Mouse (Mus musculus) left cerebral cortex, adult 18-20 months (tissue): ENCODE measurements around the gene Gm28305. TPM values are rescaled to one million over a fixed set of nuclear protein-coding genes. Genes with fewer than 3 reads are reported as not detected.

ENCODE experiments used
- DNase-seq, 2 experiments: peaks; one replicate each; pipeline ENCODE4 v3.0.0; 2021 to 2022; ENCODE audit warnings: low spot score in 2 of 2, mixed read lengths in 1 of 2
- total RNA-seq, 2 experiments: library from RNA; stranded (reverse); gene quantifications; 2 replicates each; pipeline ENCODE4 v1.2.3; 2021

Gm28305 gene
- total RNA-seq, 2 experiments from 2014 or later, result not detected

DNA sequence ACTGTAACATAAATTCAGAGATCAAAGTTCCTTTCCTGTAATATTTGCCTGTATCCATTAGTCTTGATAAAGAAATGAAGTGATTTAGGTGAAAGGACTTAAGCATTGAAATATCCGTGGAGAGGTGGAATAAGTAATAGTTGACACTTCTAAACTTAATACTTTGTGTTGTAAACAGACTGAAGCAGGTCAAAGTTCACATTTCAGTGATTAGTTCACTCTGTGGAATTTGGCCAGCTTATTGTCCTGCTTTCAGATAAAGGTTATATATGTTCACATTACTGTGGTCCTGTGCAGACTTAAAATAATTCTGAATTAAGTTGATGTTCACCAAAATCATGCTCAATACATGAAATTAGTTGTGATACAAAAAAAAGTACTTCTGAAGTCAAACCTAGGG lies 24.1 kb downstream of the Gm28305 start:
- no peak for DNase-seq

DNA sequence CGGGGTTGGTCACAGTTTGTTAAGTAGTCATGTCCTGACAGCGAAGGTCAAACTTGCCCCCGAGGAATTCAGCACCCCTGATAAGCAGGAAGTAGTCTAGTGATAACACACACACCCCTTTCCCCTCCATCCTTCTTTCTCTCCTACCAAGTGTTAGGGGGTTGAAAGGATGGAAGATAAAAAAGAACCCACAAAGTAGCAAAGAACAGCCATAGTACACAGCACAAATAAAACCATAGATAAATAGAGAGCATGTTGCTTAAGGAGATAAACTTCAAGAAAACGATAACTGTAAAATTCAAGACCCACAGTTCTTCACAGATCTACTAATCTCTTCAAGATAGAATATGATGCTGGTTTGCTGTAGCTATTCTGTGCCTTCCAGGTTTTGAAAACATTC lies 29.8 kb downstream of the Gm28305 start:
- no peak for DNase-seq

DNA sequence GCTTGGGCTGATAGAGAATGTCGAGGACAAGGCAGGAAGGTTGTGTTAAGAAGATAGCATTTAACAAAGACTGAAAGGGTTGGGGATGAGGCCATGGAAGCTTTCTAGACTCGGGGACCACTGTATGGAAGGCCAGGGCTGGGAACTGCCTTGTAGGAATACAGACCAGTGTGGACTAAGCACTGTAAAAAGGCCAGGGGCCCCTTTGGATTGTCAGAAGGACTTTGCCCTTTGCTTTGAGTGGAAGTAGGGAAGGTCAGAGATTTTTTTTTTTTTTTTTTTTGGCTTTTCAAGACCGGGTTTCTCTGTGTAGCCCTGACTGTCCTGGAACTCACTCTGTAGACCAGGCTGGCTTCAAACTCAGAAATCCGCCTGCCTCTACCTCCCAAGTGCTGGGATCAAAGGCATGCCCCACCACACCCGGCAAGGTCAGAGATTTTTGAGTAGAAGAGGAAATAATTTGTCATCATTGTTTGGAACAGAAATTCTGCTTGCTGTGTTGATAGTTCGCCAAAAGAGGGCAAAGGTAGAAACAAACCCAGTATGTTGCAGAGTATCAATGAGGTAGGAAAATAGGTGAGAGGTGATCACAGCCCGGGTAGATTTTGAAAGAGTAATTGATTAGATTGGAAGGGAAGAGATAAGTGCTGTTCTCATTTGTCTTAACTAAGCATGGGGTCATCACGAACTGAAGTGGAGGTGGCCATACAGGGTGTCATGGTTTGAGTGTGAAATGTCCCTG lies 30.6 kb downstream of the Gm28305 start:
- DNase-seq, result no peak

DNA sequence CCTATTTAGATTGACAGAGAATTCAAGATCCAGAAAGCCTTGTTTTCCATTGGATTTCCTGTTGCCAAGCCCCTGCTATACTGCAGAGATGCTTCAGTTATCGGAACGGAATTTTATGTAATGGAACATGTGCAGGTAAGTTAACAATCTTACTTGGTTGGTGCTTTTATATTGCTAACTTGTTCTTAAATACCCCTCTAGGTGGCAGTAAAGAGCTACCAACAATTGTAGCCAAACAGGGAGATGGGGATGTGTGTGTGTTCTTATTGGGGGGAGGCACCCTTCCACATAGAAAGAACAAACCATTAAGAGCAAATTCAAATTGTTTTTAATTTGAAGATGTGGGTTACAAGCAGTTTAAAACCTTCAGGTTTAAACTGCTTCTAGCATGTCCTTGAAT lies 35.3 kb downstream of the Gm28305 start:
- DNase-seq, result no peak

DNA sequence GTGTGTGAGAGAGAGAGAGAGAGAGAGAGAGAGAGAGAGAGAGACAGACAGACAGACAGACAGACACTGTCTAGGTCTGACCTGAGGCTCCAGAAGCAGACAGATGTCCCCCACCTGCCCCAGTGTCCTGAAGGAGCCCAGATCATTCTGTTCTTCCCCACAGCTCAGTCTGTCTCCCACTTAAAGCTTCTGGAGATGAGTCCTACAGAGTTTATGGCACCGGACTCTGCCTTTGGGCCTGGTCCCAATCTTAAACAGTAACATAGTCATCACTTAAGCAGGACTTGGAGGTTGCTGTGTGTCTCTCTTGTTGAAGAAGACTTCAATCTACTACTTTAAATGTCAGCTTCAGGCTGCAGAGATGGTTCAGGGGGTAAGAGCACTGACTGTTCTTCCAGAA lies 38.3 kb downstream of the Gm28305 start:
- DNase-seq, result no peak

- DNase-seq, result peak; percentile 33 to 38
Measured at GRCm38 (mm10) chr9:104079379-104079778, 38.9 kb downstream of the Gm28305 start.

DNA sequence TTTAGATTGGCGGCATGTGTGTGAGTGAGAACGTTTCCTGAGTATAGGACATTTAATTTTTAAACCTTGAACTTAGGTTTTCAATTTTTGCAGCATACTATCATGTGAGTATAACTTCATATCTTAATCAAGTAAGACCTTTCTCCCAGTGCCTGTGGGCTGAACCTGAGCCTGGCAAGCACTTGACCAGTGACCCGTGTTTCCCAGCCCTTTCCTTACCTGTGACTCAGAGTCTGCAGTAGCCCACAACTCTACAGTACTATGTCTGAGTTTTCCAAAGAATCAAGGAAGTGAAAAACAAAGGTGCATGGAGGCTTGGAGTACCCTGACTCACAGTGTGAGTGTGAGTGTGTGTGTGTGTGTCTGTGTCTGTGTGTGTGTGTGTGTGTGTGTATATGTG lies 39.6 kb downstream of the Gm28305 start:
- DNase-seq, result no peak

DNA sequence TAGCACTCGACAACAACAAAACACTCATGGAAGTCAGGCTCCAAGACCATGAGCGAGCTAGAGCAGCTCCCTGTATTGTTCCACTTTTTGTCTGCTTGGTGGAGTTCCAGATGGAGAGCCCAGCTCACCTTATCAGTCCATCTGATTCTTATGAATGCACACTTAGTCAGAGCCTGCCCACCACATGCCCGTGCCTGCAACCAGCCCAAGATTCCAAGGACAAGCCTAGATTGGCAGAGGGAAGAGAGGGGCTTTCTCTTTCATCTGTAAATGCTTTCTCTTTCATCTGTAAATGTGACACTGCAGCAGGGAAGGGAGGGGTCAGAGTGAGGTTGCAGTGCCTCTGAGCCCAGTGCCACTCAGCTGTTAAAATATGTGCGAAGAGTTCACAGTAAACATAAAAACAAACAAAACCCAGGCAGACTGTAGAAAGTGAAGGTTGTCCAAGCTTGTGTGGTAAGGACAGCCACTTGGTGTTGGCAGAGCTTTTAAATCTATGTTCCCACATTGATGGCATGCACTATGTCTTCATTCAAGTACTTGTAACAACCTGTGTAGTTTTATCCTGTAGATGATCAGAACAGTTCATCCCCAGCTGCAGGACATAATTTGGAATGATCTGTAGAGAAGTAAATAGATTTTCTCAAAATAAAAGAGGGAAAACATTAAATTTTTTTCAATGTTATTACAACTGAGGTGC lies 45.4 kb downstream of the Gm28305 start:
- no peak for DNase-seq

DNA sequence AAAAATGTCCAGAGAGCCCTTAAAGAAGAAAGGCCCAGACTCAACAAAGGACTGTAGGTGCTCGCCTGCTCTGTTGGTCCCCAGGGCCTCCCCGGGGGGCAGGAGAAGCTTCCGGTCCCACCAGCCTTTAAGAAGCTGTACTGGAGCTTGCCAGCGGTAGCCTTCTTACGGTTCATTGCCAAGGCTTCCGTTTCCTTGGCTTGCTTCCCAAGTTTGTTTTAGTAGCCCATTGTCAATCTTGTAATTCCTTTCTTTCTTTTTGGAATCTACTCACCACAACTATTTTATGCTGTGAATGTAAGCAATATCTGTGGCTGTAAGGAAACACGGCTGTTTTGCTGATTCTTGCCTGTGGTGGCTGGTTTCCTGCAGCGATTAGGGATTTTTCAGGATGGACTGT lies 48.1 kb downstream of the Gm28305 start:
- DNase-seq, result no peak

- no peak for DNase-seq
Measured at GRCm38 (mm10) chr9:104092945-104093344, 52.5 kb downstream of the Gm28305 start.

DNA sequence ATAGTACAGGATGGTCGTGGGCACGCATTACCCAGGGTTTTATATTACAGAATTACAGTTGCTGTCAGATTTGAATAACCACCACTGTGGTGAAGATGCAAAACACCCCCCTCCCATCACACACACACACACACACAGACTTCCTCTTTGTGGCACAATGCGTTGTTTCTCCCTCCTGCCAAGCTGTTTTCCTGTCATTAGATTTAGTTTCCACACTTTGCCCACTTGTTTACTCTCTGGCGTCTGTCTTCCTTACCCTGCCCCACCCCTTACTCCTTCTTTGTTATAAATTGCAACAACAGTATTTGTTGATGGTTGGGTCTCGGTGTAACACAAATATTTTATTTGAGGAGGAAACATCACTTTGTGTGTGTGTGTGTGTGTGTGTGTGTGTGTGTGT lies 57.8 kb downstream of the Gm28305 start:
- no peak for DNase-seq

GRCm38 (mm10) chr9:104099060-104099459 lies 58.6 kb downstream of the Gm28305 start:
- no peak for DNase-seq

DNA sequence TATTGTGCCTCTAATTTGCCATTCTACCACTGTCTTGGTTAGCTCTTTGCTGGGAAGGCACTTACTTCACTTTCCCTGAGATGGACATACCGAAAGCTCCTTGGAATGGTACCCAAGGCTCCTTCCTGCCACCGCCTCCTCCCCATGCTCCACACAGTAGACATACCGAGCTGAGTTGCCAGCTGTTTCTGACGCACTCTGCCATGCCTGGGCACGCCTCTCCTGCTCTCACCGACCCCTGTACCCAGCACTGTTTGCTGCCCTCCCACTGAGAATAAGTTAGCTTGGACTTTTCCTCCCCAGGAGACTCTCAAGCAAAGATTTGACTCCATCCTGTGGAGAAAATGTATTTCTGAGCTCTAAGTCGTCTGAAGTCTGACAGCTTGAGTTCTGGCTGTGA lies 60.4 kb downstream of the Gm28305 start:
- no peak for DNase-seq

GRCm38 (mm10) chr9:104101458-104101857 lies 61.0 kb downstream of the Gm28305 start:
- DNase-seq, result peak in 1 of 2 experiments; percentile 21

DNA sequence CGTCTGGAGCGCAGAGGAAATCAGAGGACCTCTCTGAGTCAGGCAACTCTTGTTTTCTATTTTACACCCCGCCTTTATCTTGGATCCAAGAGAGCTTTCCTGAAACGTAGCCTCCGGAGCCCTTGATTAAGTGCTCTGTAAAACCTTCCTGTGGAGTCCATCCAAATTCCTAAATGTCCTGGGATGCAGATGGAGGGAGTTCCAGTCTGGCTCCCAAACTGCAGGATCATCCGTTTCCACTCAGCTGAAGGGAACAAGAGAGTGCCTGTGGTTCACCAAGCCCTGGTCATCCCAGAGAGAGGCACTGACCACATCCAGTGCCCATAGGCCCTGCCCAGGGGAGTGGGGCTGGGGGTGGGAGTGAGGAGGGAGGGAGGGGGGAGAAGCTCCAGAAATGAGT lies 61.8 kb downstream of the Gm28305 start:
- no peak for DNase-seq

GRCm38 (mm10) chr9:104102901-104103300 lies 62.4 kb downstream of the Gm28305 start:
- no peak for DNase-seq

- no peak for DNase-seq
Measured at GRCm38 (mm10) chr9:104104986-104105385, 64.5 kb downstream of the Gm28305 start.

GRCm38 (mm10) chr9:104106930-104107329 lies 66.5 kb downstream of the Gm28305 start:
- DNase-seq, result no peak

GRCm38 (mm10) chr9:104107482-104107881 lies 67.0 kb downstream of the Gm28305 start:
- DNase-seq, result no peak

GRCm38 (mm10) chr9:104108571-104109143 lies 68.2 kb downstream of the Gm28305 start:
- DNase-seq, result no peak

DNA sequence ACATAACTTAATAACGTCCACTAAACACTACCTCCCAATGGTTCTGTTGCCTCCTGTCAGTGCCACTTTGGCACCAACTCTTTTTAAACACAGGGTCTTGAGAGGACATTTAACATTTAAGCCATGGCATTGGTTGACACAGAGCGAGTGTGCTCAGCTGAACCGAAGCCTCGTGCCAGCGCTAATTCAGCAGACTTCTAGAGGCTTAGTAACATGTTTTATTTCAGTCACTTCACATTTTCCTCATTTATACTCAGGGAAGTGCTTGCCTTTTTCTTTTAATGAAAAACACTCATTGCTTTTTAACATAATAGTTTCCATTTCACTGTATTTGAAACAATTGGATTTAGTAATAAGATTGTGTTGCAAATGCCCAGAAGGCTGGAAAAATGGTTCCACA lies 68.7 kb downstream of the Gm28305 start:
- DNase-seq, result no peak

DNA sequence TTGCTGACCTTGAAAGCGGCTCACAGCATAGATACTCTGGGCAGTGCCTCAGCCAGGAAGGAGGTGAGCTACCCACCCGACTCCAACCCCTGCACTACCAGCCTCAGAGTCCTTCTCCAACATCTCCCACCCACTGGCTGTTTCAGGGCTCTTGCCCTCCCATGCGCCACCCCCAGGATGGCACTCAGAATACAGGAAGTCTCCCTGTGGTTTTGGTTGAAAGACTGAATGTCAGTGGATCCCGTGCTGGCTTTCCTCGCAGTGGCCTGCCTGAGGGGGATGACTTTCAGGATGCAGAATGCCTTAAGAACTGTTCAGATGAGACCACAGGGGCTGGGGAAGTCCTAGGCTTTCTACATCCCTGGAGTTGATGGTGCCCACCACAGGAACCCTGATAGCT lies 82.6 kb downstream of the Gm28305 start:
- no peak for DNase-seq

DNA sequence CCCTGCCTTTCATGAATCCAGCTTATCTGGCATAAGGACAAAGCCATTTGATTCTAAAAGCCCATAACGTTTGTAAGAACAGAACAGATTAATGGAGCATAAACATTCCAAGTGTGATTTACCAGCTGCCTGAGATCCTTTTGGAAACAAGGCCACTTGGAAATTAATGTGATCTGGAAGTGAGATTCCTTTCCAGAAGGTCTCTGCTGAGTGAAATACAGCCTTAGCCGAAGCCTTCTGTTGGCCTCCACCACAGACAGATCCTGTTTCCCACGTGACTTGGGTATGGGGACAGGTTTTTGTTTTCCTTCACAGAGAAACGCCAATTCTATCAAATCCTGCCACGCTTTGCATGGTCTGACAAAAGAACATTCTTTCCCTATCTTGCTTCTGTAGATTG lies 83.2 kb downstream of the Gm28305 start:
- no peak for DNase-seq
